Mouse (Mus musculus) cerebellum, adult 11 months (tissue): ENCODE data around the gene Ccdc65.

Source experiments
- DNase-seq: peaks from one replicate; pipeline ENCODE4 v3.0.0; 2022

Ccdc65 gene

DNA sequence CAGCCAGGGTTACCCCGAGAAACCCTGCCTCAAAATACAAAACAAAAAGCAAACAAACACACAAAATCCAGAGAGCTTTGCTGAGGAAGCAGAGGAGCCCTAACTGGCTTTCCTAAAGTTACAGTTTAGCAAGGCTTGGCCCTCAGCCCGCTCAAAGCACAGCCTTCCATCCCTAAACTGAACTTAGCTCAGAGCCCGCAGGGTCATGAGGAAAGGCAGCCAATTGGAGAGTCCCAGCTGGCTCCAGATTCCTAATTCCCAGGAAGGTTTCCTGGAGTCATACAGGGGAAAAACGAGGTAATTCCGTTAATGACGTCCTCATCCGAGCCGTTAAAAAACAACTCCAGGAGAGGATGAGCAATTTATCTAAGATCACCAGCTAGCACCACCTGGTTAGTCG is 12.3 kb upstream of the Ccdc65 start:
- no peak for DNase-seq

DNA sequence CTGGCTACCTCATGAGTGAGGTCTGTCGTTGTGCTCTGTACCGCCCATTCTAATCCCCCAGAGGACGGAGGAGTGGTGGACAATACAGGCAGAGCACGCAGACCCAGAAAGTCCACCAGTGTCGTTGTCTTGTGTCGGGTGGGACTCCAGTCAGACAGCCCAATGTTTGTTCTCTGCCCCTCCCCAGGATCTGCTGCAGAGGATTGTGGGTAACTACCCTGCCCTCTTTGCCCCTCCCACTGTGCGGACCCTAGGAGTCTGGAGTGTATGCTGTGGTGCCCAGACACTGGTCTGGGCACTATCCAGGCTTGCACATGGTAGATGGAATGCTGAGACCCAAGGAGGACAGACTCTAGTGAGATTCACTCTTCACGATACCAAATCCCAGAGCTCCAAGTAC is 11.8 kb upstream of the Ccdc65 start:
- DNase-seq: no peak

DNA sequence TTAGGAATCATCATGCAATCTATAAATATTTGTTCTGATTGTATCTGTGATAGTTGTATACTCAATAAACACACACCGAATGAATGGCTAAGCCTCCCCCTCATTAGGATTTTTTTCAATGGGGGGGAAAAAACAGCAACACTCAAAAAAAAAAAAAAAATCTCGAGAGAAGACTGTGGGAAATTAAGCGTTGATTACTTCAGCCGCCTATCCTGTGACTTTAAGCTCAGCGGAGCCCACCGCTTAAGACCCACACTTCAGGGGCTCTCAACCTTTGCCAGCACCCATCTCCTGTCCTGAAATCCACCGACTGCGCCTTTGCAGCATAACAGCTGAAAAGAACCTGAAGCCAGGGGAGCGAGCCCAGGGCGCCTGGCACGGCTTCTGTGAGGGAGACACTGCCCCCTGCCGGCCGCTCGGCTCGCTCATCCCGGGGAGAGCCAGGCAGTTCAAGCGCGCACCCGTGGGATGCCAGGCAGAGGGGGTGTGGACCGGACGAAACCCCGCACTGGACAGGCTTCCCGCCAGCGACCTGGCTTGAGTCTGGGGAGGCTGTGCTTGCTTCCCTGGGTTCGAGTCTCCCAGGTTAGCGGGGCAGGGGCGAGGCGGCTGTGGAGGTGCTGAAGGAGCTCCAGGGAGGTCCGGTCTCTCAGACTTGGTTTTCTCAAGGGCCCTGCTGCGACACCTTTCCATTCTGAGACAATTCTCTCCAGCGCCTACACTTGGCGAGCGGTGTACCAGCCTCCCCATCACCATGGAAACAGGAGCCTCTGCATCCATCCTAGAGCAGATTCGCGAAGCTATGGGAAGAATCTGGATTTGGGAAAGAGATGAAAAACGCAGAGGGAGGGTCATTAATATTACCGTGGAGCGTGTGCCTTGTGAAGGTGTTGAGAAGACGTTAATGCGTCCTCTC is 8.6 kb upstream of the Ccdc65 start:
- DNase-seq: peak; percentile 85

DNA sequence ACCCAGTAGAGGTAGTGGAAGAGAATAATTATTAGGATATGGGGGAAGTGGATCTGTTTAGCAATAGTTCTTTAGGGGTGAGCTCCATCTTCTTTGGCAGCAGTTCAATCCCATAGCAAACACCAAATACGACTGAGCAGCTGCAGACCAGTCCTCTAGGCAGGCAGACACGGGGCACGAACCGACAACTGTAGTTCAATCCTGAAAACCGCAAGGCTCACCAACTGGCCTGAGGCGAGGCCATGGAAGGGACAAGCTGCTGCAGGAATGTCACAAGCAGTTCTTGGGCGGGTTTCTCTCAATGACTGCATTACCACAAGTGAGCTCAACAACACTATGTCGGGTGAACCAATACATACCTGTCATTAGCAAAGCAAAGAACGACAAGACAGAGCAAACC is 3.7 kb upstream of the Ccdc65 start:
- no peak for DNase-seq

DNA sequence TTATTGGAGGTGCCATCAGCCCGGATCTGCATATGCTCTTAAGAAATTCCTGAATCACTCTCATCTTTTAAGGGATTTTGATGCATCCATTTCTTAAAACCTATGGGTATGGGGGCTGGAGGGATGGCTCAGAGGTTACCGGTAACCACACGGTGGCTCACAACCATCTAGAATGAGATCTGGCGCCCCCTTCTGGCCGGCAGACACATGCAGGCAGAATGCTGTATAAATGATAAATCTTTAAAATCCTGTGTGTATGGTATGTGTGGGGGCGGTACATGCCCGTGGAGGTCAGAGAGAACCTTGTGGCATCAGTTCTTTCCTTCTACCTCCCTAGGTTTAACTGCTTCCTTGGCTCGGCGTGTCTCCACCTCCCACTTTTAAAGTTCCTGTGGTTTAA is 2.4 kb downstream of the Ccdc65 start:
- peak; percentile 53 for DNase-seq

DNA sequence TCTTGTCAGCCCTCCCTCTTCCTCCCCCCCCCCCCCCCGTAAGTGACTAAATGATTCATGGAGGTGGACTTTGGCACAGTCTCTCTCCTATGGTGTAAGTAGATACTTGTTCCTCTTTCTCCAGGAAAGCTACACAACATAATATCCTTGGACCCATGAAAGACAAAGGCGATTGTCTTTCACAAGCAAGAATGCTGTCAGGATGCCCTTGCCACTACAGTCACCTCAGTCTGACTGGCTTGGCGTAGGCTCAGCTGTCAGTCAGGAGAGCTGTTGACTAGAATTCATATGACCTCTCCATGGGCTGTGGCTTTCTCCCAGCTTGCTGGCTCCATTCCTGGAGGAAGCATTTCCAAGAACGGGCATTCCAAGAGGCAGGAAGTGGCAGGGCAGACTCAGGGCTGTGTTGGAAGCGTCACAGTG is 6.2 kb downstream of the Ccdc65 start:
- DNase-seq: no peak

DNA sequence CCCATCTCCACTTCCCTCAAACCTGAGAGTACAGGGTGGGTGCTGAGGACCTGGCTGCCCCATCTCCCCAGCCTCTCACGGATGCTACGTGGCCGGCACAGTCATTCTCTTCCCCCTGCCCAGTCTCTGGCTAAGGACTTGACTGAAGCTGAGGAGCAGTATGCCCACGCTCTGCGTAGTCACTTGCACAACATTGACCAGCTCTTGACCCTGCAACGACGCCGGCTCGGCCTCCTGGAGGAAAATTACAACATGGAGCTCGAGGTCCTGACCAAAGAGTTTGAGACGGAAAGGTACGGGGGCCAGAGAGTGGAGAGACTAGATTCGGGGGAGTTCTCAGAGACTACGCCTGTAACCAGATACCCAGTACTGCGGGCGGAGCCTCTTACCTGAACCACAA is 9.3 kb downstream of the Ccdc65 start:
- no peak for DNase-seq

DNA sequence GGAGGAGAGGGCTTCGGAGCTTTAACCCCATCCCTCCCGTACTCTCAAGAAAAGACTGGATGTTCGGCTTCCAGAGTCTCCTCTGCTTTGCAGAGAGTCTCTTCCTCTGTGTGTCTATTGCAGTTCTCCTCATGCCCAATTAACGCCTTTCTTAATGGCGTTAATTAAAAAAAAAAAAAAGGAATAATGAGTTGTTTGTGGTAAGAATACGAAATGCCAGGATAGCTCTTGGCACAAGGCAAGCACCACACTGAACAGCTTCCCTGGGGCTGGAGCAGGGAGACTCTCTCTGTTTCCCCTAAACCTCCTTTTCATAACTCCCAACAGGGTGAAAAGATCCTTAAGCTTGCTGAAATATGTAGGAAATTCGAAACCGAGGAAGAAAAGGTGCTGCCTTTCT is 14.2 kb downstream of the Ccdc65 start:
- DNase-seq: no peak

DNA sequence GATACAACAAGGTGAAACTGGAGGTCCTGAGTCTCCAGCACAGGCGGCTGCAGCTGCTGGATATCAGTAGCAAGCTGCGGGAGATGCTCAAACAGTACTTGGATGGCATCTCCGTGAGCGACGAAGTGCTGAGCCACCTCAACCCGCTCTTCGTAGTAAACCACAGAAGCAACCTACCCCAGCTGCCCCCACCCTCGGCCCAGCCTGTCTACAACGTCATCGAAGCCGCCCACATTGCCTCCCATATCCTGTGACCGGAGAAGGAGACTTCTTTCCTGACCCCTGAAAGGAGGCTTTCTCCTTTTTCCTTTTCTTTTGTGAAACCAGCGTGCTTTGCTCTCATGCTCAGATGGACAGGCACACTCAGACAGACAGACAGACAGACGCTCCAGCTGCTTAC is 14.8 kb downstream of the Ccdc65 start:
- DNase-seq: no peak

DNA sequence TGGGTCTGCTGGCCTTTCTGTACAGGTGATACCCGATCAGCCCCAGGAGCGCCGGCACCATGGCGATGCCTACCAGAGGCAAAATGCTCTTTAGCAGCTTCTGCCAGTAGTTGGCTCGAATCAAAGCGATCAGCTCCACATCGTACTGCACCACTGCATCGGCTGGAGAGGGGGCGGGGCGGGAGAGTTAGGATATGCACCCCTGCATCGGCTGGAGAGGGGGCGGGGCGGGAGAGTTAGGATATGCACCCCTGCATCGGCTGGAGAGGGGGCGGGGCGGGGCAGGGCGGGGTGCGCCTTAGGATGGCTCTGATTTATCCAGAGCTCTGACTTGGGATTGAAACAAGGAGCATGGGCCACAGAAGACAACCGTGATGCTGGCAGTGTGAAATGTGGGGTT is 16.4 kb downstream of the Ccdc65 start:
- no peak for DNase-seq

DNA sequence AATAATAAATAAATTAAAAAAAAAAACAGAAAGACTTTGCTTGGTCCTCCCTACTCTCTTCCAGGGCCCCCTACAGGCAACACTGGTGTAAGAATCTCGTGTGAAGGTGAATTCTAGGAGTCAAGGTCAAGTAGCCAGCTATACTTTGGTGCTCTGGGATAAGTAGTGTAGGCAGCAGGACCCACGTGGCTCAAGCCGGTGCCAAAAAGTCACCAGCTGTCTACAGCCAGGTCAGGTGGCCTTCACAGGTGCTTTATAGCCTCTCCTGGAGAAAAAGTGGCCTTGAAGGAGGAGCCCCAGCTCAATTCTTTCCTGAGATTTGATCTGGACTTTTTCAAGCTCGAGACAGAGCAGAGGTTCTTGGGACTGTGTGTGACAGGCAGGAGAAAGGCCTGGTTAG is 18.1 kb downstream of the Ccdc65 start:
- no peak for DNase-seq

DNA sequence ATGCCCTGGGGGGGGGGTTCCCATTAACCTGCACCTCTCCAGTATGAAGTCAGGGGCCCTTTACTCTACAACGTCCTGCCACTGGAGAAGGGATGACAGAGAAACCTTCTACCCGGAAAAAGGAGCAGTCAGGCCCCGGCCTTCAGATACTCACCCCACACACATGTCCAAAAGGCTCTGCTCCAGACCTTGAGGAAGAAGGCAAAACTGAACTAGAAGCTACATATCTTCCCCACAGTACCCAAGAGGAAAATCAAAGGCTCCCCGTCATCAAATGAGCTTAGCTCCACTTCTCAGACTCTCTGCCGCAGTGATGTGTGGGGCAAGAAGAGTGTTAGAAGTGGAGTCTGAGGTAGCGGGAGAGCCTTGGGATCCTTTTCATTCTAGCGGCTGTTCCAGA is 18.7 kb downstream of the Ccdc65 start:
- no peak for DNase-seq

DNA sequence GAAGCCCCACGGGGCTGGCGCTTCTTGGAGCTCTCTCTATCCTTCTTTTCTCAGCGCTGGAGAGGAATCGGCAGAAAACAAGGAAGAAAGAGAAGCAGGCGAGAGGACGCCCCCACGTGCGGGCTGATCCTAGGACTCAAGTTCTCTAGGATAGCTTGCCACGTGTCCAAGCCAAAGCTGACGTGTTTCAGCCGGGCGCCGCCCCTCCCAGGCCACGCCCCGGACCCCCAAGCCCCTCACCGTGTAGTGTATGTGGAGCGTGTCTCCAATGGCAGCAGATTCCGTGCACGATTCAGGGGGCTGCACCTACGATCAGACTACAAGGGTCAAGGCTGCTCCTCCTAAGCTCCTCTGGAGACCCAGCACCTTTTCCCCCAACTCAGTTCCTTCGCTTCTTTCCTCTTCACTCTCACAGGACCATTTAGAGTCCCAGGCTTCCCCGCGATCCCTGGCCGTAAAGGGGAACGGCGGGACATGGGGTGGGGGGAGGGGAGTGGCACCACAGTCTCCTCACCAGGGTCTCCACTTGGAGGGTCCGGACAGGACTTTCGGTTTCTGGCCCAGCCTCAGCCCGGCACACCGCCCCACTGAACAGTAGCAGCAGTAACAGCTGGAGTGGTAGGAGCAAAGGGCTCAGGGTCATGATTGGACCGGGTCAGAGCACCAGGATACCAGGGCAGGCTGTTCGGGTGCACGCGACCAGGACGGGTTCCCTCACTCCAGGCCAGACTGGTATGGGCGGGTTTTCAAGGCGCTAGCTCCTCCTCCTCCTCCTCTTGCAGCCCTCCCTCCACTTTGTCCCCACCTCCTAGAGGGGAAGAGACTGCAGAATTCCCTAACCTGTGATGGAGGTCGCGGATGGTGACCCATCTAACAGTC is 19.7 kb downstream of the Ccdc65 start, which contains the start of gene Fkbp11:
Gene Fkbp11 (minus strand): TSS at position 756 of the 879 bp plus-strand sequence.
- peak; percentile 18 for DNase-seq

DNA sequence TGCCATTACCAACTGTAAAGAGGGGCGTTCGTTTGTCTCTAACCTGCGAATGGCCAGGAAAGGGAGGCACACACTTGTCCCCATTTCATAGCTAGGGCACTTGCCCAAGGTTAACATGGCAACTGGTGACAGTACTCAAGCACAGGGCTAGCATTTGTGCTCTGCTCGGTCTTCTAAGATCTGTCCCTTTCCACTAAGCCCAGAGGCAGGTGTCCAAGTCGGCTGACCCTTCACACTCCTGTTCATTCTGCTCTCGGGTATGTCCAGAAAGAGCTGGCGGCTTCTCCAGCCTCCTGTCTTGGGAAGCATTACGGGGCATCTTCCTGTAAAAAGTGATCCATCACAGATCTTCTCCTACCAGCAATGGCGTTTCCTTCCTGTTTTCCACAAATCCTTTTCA is 20.4 kb downstream of the Ccdc65 start:
- no peak for DNase-seq

DNA sequence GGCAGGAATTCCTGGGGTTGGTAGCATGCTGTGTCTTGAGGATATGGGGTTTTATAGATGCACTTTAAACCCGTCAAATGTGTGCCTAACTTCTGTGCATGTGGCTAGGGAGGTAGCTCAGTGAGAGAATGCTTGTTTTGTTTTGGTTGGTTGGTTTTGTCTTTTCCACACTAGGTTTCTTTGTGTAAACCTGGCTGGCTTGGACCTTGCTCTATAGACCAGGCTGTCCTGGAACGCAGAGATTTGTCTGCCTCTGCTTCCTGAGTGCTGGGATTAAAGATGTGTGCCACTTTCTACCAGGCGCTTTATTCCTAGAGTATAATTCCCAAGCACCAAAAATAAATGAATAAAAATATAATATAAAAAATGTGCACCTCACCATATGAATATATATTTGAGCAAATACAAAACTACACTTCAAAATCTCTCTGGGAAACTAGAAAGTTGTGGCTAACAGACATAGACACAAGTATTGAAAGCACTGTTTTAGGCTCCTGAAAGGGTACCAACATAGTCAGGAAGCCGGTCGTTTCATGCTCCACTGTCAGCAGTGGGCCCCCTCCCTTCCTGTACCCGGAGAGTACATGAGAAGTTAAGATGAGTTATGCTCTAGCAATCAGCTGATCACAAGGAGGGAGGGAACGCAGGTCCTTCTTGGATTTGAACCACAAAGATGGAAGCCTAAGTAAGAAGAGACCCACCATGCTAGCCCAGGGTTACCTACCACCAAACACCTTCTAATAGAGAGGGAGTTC is 22.0 kb downstream of the Ccdc65 start:
- DNase-seq: no peak

DNA sequence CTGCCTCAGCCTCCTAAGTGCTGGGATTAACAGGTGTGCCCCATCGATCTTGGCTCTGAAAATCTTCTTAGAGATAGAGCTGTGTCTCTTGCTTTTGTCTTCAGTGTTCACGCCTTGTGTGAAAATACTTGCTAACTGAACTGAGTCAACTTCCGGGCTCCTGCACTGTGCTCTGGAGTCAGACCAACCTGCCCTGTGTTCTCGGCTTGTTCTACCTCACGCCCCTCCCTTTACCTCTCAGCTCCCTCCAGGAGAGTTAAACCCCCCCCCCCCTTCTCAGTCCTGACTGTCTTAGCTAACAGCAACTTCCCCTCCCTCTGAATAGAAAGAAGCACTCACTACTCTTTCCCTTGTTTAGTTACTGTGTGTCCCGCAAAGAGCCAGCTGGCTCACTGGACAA is 22.8 kb downstream of the Ccdc65 start:
- DNase-seq: no peak

DNA sequence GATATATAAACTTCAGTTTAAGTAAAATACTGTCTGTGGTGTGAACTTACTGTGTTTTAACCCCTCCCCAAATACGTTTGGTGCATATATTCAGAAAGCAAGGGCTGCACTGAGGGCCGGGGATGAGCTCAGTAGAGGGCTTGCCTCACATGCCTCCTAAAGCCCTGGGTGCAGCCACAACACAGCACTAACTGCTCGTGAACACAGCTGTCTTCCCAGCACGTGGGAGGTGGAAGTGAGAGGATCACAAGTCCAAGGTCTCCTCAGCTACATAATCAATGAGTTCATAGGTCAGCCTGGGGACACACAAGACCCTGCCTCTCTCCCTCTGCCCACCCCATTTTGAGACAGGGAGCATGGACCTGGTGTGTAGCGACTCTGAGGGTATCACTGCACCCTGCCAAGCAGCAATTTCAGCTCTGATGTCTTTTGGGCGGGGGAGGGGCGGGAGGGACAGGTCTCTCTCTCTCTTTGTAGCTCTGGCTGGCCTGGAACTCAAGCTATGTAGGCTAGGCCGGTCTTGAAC is 24.1 kb downstream of the Ccdc65 start:
- DNase-seq: no peak

DNA sequence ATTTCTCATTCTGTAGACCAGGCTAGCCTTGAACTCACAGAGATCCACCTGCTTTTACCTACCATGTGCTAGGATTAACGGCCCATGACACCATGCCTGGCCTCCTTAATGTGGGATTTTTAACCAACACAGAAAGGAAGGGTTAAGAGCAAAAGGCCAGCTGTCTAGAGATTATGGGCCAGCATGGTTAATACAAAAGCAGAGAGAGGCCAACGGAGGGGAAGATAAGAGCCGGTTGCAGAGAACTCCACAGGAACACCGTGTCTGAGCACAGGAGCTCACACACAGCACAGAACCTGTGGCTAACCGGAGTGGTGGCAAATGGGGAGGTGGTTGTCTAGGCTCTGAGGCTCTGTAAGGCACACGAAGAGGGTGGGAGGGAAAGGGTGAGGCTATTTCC is 25.4 kb downstream of the Ccdc65 start:
- no peak for DNase-seq

DNA sequence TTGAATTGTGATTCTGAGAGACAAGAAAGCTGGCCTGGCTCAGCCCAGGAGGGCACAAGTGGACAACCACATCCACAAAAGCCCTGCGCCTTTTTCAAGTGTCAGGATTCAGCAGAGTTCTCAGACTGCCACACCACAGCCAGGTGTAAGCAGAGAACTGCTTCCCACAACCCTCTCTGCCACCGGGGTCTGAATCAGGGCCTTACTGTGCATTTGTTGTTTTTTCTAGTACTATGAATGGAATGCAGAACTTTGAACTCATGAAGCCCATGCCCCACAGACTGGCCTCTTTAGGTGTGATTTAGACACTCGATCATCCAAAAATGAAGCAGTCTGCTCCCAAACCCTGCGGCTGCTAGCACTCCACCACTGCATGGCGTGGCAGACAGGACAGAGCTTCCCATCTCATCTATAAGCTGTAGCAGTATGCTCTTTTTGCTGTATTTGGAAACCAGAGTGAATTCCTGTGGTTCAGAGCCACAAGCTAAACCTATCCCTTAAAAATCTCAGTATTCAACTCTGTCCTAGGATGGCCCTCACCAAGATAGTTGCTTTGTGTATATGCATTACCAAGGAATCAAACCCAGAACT is 26.1 kb downstream of the Ccdc65 start:
- DNase-seq: no peak

DNA sequence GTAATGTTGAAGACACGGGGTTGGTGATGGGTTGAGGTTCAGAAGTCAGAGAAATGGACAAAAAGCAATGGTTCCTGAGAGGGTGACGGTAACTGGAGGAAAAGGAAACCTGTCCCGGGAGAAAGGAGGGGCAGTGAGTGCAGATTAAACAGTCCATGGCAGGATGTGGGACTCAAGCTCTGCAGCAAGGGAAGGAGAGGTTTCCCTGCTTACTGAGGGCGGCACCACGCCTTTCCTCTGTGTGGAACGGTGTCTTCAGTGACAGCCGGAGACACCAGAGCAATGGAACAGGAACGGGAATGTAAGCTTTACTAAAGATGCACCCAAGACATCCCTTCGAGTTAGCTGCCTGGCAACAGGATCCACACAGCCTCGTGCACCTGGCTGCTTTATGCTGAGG is 28.5 kb downstream of the Ccdc65 start:
- no peak for DNase-seq

DNA sequence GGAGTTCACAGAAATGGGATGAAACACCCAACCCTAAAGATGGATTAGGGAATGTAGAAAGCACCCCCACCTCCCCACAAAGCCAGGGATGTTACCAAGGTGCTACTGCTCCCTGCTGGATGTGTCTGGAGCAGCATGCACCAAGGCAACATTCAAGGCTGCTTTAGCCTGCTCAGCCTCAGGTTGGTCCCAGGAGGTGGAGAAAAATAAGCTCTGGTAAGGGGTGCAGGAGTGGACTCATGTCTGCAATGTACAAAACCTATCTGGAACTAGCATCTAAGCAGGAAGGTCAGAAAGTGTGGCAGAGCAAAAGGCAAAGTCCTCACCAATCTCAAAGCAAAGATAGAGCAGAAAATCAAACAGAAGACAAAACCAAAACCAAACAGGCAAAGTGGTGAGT is 29.9 kb downstream of the Ccdc65 start:
- DNase-seq: no peak

DNA sequence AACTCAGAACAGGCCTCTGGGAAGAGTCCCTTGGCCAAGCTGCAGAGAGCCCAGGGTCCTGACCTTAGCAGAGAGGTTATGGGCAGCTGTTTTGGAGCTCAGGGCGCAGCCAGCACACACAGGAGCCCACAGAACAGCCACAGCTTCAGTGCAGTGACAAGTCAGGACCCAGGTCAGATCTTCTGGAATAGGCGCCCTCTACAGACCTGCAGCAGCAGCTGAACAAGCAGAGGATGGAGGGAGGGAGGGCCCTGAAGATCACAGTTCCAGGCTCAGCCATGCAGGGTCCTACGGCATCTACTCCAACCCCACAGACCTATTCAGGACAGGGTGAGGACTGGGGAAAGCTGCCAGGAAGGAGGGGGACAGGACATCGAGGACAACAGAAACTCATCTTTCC is 30.8 kb downstream of the Ccdc65 start:
- DNase-seq: no peak

DNA sequence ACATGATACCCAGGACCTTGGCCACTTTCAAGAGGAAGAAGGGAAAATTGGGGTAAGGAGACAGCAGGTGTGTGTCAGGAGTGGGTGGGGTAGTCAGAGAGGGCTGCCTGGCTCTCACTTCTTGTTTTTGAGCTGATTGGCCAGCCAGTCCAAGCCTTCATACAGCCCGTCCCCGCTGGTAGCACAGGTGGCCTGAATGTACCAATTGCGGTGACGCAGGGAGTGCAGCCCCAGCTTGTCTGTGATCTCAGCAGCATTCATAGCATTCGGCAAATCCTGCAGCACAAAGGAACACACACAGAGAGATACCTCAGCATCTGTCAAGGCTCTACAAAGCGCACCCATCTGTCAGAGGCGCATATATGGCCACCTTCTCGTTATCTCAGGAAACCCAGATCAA is 32.2 kb downstream of the Ccdc65 start:
- no peak for DNase-seq
